Mouse (Mus musculus) frontal cortex, adult (tissue): ENCODE measurements around the gene Jmjd8.
"Not testable (repeated sequence)": the region's sequence is repeated elsewhere in the genome, so short reads cannot be mapped to it uniquely, and the experiment has no call there.

Experiments
- ATAC-seq: cut with Nextera tagmentation; 2 replicates; pipeline ENCODE4 v1.9.2; 2017; ENCODE audit warnings: mild to moderate bottlenecking, moderate library complexity, mixed read lengths; ENCODE audit not compliant: low TSS enrichment

Jmjd8 gene

DNA sequence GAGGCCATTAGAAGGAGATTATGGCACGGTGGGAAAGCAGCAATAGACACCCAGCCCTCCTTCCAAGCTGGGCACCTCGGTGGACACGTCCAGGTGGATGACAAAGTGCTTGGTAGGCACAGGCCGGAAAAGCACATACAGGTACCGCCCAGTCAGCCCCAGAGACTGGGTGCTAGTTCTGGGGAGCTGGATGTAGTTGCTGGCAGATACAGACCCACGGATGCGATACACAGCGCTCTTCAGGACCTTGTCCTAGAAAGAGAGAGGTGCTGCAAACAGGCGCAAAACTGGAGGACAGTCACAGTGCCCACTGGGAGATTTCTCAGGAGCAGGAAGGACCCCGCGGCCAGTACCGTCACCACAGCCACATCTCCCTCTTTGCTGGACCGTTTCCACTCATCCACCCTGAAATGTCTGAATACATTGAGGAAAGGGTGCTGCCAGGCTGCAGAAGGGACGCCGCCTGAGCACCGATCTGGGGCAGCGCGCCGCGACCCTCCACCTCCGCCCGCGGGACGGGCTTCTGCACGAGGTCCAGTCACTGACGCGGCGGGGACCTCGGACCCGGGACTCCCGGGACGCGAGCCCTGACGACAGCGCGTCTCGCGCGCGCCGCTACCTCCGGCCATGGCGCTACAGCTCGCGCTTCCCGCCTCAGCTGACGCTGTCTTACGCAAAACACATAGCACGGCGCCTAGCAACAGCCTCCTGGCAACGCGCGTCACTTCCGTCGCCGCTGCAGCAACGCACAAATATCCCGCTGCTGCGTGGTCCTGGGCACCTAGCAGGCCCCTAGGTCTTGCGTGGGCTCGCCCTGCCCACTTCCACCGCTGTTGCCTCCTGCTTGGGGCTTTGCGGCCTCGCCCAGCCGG, 32.4 kb downstream of the Jmjd8 start, which contains the start of gene Wdr90:
Gene Wdr90, minus strand, starts transcription at position 670 of the 872 bp plus-strand sequence.
- peak; percentile 97 for ATAC-seq

DNA sequence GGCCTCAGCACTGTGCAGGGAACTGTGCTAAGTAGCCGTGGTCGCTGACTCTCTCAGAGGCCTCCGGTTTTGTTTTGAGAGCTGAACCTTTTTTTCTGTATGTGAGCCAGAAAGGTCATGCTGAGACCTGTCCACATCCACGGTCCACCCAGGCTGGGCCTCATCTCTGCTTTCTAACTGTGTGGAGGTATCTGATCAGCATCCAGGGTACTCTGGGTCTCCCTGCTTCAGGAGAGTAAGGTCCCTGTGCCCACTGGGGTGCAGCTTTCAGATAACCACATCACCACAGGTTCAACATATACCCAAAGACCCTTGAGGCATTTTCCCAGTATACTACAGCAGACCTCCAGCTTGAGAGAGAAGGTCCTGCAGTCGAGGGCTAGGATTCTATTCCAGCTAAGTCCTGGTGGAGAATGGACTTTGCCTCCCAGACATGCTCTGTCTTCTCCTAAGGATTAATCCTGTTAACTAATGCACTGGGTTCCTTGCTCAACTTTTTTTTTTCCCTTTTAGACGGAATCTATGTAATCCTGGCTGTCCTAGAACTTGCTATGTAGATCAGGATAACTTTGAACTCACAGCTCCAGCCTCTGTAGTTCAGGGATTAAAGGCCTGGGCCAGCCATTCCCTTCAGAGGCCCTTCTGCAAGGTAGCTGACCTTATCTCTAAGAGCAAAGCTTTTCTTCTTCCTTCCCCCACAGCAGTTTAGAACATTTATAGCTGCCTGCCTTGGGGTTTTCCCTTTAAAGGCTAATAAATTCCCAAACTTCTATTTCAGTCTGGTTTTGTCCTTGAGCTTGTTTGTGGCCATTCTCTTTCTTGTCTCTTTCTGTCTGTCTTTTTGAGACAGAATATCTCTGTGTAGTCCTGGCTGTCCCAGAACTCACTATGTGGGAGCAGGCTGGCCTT, 33.3 kb downstream of the Jmjd8 start:
- peak; percentile 20; the same call in 1 of the 2 replicates for ATAC-seq

DNA sequence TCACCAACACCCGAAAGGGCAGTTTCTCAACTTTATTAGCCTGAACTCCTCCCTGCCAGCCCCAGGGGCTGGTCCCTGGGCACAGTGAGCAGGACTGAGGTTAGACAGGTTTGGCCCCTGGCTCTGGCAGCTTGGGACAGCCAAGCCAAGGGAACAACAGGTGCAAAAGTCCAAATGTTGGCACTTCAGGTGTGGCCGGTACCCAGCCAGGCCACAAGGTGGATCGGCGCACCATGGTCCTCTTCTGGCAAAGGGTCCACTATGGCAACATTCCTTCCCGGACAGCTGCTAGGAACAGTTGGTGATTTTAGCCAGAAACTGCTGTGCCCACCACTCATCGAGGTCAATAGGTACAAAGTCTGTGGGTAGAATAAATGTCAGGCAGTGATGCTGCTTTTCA, 35.0 kb downstream of the Jmjd8 start:
- ATAC-seq: no peak

DNA sequence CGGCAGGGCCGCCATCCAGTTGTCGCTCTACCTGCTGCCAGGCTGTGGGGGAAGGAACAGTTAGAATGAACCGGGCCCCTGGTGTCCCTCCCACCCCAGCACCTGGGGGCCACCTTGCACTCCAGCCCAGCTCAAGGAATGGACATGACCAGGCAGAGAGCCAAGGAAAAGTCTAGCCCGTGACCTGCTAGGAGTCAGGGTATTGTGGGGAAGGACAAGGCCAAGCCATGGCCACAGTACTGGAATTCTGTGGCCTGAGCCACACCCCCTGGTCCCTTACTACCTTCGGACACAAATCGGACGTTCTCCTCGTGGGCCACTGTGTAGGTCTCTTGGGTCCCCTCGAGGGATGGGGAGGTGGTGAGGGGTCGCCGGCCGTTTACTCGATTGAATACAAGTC, 35.6 kb downstream of the Jmjd8 start:
- no peak for ATAC-seq

DNA sequence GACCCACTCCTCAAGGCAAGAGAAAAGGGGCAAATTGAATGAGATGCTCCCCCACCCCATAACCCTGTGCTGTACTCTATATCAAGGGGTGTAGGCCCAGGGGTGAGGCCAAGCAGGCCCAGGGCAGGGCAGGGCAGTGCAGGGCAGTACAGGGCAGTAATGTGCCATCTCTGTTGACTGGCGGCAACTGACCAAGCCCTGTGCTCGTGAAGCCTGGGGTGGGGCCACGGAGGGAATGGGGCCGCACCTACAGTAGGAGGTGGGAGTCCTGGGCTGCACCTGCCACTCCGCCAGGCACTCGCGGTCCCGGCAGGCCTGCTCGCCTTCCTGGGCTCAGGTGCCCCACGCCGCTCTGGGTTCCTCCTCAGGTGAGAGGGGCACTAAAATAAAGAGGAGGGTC, 36.6 kb downstream of the Jmjd8 start:
- no peak for ATAC-seq

DNA sequence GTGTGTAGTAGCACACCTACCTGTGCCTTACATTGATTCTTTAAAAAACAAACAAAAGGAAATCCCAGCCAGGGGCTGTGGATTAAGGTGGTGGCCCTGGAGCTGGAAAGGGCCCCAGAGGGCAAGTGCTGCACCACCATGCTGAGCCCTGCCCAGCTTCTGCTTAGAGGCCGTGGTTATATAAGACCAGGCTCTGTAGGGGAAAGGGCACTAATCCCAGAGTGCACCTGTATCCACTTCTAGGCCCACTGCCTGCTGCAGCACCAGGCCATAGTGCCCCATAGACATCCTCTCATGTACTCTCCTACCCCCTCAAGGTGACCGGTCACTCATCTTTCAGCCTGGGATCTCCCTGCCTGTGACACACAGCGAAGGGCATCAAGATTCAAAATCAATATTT, 37.5 kb downstream of the Jmjd8 start:
- no peak for ATAC-seq

DNA sequence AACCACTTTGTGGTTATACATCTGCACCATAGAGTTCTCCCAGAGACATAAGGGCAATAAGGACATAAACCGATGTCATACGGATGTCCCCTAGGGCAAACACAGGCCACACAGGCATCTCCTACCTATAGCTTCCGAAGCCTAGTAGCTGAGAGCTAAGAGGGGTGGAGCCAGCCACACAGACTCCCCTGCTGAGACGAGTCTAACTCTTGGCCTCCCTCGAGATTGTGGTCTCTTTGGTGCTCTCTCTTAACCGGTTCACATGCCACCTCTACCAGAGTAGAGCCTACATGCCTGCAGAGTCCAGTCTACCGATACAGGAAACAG, 38.8 kb downstream of the Jmjd8 start:
- no peak for ATAC-seq

DNA sequence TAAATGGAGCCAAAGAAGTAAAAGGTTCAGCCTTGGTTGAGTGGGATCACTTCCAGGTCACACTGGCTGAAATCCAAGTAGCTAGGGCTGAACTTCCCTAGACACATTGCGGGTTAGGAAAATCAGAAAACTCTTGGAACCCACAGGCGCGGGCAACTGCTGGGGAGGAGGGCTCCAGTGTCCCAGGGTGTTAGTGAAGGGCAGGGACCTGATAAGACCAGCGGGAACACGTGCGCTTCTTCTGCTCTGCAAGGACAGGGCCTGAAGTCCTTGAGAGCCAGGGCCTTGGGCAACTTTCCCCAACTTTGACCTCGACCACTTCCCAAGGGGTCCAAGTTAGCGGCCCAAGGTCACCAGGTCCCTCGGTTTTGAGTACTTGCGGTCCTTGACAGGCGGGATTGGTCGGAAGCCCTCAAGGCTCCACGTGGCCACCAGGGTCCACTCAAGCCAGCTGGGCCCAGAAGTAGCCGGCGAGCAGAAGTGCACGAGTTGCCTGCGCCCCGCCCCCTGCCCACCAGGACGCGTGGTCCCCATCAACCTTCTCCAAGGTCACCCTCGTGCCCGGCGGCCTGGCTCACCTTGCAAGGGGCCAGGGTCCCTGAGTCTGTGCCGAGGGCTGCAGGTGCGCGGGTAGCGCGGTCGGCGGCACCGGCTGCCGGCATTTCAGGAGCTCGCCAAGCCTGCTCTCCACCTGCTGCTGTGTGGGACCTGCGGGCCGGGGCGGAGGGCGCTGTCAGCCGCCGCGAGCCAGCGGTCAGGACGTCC, 39.4 kb downstream of the Jmjd8 start:
- peak; percentile 9 for ATAC-seq

DNA sequence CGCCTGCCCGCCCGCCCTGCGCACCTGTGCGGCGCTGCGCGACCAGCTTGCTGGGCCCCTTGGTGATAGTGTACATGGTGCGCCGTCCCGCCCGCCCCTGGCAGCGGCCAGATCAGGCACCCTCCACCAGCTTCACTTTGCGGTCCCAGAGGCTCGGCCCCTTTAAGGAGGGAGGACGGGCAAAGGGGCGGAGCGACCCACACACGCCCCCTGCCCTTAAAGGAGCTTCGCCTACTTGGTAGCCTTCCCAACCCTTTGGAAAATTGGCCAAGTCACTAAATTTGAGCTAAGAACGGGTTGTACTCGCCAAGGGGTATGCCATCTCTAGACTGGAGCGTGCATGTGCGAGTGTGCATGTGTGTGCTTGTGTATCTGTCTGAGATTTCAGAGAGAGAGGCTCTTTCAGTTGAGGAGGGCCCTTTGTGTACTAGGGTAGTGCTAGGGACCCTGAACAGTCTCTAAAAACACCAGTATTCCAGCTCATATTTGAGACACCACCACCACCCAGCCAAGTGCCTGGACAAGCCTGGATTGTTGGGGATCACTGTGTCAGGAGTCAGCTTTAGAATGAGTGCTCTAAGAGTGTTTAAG, 40.0 kb downstream of the Jmjd8 start, which contains the start of gene Mcrip2:
Gene Mcrip2, minus strand, starts transcription at position 164 of the 591 bp plus-strand sequence.
- ATAC-seq: peak; percentile 86

DNA sequence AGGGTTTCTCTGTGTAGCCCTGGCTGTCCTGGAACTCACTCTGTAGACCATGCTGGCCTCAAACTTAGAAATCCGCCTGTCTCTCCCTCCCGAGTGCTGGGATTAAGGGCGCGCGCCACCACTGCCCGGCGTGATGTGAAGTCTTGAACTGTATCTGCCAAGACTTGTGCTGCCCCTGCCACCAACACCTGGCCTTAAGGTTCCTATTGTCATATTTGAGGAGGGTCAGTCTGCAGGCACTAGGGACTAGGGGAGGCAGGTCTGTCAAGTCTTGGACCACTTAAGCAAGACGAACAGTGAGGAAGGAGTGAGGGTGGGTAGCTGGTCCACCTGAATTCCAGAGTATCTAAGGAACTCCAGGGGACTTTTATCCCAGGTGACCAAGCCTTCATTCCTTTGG, 40.8 kb downstream of the Jmjd8 start:
- no peak for ATAC-seq

DNA sequence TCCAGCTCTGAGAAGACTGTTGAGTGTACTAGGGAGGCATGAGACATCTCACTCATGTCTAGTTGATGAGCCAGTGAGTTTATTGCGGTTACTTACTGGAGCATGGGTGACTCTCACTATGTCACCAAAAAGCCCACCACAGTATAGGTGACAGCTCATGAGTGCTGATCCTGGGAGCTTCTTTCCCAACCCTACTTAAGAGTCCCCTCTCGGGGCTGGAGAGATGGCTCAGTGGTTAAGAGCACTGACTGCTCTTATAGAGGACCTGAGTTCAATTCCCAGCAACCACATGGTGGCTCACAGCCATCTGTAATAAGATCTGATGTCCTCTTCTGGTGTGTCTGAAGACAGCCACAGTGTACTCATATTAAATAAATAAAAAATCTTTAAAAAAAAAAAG, 41.3 kb downstream of the Jmjd8 start:
- ATAC-seq: no peak

DNA sequence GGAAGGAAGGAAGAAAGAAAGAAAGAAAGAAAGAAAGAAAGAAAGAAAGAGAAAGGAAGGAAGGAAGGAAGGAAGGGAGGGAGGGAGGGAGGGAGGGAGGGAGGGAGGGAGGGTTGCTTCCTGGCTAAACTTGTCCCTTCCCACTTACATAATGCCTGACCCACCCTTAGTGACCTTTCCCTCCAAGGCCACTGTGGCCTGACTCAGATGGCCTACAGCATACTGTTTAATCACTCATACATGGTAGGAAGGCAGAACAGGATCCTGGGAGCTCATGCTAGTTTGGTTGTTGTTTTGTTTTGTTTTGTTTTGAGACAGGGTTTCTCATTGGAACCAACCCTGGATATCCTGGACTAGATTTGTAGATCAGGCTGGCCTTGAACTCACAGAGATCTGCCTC, 42.9 kb downstream of the Jmjd8 start:
- ATAC-seq: not testable (repeated sequence)

DNA sequence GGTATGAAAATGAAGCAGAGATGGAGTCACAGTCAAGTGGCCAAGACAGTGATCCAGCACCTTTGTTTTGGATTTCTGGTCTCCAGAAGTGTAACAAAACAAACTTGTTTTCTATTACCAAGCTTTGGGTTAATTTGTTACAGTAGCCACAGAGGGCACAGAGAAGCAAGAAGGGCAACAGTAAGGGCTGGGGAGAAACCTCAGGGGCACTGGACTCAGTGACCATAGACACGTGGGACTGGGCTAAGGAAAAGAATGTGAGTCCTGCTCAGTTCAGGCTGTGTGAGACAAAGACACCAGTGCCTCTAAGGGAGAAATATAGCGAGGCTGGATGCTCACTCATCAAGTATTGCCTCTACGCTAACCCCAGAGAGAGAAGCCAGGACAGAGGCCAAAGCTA, 44.0 kb downstream of the Jmjd8 start:
- ATAC-seq: no peak

DNA sequence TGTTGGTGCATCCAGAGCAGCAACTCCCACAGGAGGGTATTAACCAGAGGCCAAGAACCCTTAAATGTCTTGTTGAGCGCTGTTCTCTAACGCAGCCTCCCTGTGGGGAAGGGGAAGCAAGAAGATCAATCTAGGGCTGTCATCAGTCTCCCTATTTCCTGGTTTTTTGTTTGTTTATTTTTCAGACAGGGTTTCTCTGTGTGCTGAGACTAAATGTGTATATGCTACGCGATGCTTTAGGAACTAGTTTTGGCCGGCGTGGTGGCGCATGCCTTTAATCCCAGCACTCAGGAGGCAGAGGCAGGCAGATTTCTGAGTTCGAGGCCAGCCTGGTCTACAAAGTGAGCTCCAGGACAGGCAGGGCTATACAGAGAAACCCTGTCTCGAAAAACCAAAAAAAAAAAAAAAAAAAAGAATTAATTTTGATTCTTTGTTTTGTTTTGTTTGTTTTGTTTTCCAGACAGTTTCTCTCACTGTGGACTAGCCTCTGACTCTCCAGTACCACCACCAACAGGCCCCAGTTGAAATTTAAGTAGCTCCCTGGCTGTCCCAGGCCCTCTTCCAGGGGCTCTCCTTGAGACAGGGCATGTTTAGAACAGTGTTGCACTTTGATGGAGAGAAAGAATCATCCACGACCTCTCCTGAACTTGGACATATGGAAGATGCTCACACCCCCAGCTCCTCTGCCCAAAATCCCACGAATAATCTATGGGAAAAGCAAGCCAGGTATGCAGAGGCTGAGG, 44.9 kb downstream of the Jmjd8 start:
- no peak for ATAC-seq

DNA sequence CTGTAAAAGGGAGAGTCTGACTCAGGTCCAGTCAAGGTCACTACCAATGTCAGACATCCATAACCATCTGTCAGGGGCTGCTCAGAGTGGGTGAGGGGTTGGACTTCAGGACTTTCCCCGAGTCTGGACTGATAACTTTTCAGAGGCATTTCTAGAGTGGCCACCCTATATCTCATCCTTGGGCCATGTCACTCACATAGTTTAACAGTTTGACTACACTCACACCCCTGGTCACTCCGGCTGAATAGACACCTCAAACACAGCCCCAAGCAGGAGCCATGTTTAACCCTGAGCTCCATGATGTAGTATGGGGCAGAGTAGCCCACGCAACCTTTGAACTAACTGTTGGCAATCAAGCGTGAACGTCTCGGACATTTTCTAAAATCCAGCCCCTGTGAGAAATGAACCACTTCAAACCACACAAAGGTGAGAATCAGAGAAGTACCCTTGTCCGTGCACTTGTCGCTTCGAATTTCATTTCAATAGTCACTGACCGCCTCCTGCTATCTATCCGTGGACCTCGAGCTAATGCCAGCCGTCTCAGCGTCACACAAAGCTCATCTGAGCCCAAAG, 45.6 kb downstream of the Jmjd8 start:
- no peak for ATAC-seq

DNA sequence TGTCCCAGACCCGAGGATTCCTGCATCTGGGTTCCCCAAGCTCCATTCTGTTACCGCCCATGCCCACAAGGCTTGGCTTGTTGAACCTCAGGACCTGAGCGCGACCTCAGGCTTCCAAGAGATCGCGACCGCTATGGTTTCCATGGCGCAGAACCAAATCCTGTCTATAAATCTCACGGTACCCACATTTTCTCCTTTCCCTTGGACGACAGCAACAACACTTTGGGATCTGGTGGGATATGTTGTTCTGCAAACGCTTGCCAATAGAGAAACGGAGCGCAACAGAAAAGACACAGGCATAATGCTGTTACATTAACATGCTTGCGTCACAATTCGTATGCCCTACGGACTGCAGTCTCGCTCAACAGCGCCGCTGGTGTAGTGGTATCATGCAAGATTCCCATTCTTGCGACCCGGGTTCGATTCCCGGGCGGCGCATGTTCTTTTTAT, 46.1 kb downstream of the Jmjd8 start, which contains the start of gene Mettl26:
Gene Mettl26, plus strand, starts transcription at position 354 of the 450 bp plus-strand sequence.
- ATAC-seq: peak; percentile 67

DNA sequence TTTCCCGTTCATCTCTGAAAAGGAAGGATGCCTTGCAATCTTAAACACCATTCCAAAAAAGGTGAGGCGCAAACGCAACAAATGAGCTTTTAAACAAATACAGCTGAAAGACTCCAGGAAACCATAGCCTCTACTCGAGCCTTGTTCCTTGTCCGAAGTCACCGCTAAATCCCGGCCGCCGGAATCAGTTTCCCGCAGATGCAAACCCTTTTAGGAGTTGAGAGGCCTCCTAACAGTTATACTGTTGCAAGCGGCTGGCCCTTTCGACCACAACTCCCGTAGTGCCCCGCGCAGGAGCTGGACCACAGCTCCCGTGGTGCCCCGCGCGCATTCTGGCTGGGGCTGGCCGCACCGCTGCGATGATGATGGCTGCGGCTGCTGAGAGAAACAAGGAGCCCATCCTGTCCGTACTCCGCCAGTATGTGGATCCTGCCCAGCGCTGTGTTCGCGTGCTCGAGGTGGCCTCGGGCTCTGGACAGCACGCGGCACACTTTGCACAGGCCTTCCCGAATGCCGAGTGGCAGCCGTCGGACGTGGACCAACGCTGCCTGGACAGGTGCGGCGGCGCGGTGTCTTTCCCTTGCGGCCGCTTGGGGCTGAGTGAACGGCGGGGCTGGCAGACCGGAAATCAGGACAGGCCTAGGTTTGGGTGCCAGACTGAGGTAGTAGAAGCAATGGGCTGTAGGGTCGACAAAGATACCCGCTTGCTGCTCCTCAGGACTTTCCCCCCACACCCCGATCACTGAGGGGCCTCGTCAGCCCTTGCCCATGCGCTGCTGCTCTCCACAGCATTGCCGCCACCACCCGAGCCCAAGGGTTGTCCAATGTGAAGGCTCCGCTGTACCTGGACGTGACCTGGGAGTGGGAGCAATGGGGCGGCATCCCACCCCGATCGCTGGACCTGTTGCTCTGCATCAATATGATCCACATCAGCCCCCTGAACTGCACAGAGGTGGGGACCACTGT, 46.8 kb downstream of the Jmjd8 start:
- ATAC-seq: peak; percentile 84

DNA sequence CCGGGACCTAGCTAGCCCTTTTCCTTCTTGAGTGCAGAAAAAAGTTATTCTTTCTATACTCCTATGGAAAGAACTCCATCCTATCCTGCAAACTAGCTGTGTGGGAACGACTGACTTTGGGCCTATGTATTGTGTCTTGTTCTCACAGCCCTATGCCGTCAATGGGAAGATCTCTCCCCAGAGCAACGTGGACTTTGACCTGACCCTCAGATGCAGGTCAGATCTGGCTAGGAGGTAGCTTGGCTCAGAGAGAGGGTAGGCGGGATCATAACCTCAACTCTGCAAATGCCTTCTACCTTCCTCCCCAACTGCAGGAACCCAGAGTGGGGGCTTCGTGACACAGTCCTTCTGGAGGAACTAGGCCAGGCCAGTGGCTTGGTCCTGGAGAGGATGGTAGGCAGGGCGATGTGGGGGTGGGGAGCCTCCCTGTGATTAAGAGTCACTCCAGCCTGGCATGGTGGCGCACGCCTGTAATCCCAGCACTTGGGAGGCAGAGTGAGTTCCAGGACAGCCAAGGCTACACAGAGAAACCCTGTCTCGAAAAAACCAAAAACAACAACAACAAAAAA, 47.8 kb downstream of the Jmjd8 start:
- ATAC-seq: no peak

DNA sequence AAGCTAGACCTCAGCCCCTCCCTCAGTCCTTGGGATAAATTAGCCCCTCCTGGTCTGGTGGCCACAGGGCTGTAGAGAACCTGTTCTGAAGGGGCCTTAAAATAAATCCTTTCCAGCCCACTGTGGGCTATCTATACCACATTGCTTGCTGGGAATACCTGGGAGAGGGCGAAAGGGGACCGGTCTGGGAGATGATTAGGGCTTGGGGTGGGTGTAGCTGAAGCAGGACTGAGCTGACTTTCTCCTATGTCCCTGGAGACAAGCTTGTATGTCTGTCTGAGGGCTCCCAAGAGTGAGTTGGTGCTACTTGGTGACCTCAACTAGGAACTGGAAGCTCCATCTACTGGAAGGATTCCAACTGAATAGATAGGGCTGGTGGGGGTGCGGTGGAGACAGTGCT, 48.4 kb downstream of the Jmjd8 start:
- no peak for ATAC-seq
